Mouse (Mus musculus): Measurements from ENCODE around the gene Ccnb1. TPM values are rescaled to one million over a fixed set of nuclear protein-coding genes. Genes with fewer than 3 reads are reported as not detected.

Ccnb1 gene
- polyA plus RNA-seq, 1 experiment from 2014 or later: 191 TPM

DNA sequence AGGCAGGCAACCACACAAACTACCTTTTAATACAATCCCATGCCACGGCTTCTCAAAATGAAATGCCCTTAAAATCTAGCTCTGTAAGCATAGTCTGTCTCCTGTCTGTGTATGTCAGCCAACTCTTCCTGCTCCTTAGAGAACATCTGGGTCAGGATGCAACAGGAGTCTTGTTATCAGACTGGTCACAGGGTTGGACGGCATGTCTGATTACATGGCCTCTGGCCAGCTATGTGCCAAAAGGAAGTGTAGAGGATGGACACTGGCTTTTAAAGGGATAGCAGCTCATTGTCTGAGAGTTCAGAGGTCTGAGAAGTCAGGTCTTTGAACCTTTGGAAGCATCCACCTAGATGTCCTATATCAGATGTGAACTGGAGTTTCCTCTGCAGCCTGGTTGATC lies 31.0 kb downstream of the Ccnb1 start:
- H3K27ac ChIP-seq (replicated peaks): no peak overlapping the region
- no peak overlapping the region for H3K9ac ChIP-seq
- 44% methylated on average over 2 of the region's 2 CpGs for WGBS
- ATAC-seq (ENCODE audit: extremely low read depth, insufficient number of reproducible peaks, low FRiP score, low TSS enrichment): no peak
- H3K9me3 ChIP-seq: no peaks in the 10 kb centered on the region
- no peaks in the 10 kb centered on the region for H3K27me3 ChIP-seq (replicated peaks)
- no peaks in the 10 kb centered on the region for H3K4me1 ChIP-seq
- H3K36me3 ChIP-seq: peaks cover 14% of the 10 kb centered on the region
- no peak overlapping the region for H3K4me2 ChIP-seq
- H3K4me3 ChIP-seq: no peak overlapping the region

DNA sequence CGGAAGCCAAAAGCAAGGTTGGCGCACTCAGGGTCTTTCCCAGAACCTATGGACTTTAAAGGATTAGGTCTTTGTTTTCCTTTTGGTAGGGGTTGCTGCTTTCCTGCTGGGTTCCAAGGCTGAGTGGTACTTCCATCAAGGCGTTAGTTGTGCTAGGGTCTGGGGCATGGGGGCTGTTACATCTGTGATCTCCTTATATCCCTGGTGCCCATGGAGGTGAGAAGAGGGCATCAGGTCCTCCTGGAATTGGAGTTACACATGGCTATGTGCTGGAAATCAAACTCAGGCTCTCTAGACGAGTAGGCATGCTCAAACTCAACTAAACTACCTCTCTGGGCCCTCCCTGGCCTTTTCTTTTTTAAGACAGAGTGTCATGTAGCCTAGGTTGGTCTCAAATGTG lies 32.2 kb downstream of the Ccnb1 start:
- Histone ChIP-seq H3K27ac (replicated peaks) (no peak overlapping the region), H3K9ac (no peak overlapping the region), H3K4me3 (no peak overlapping the region), H3K9me3 (no peaks in the 10 kb centered on the region), H3K36me3 (peaks cover 3% of the 10 kb centered on the region), H3K4me2 (no peak overlapping the region), H3K4me1 (no peaks in the 10 kb centered on the region), H3K27me3 (replicated peaks) (no peaks in the 10 kb centered on the region)
- 68% methylated on average over 4 of the region's 4 CpGs for WGBS
- no peak for ATAC-seq (ENCODE audit: extremely low read depth, insufficient number of reproducible peaks, low FRiP score, low TSS enrichment)

DNA sequence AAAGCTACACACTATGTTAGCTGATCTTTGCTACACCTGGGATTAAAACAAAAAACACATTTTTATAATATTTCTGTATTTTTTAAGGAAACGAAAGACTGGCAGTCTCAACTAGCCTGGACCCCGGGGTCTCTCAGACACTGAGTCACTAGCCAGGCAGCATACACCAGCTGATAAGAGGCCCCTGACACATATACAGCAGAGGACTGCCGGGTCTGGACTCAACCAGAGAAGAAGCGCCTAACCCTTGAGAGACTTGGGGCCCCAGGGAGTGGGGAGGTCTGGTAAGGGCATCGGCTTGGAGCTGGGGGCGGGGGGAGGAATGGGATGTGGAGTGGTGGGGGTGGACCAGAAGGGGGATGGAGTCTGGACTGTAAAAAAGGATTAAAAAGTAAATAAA lies 33.4 kb downstream of the Ccnb1 start:
- H3K9me3 ChIP-seq: no peaks in the 10 kb centered on the region
- H3K4me3 ChIP-seq: no peak overlapping the region
- H3K27me3 ChIP-seq (replicated peaks): no peaks in the 10 kb centered on the region
- H3K4me1 ChIP-seq: no peaks in the 10 kb centered on the region
- no peaks in the 10 kb centered on the region for H3K36me3 ChIP-seq
- no peak overlapping the region for H3K4me2 ChIP-seq
- WGBS: 39% methylated on average over 6 of the region's 6 CpGs
- no peak overlapping the region for H3K9ac ChIP-seq
- no peak for ATAC-seq (ENCODE audit: extremely low read depth, insufficient number of reproducible peaks, low FRiP score, low TSS enrichment)
- no peak overlapping the region for H3K27ac ChIP-seq (replicated peaks)

DNA sequence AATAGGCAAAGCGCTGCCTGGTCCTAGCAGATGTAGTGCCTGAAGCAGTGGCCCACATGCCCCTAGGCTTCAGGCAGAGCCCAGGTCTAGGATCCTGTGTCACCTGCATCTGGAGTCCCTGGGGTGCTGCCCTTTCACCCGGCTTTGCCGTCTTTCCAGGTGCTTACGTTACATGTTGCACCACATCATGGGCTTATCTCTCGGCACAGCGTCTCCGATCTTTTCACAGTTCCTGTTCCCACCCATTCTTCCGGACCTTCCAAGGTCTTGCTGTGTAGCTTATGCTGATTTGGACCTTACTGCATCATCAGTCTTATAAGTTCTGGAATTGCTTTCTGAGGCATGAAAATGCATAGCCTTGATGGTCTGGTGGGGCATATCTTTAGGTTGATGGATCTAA lies 33.8 kb downstream of the Ccnb1 start:
- Histone ChIP-seq H3K27ac (replicated peaks) (no peak overlapping the region), H3K9ac (no peak overlapping the region), H3K36me3 (no peaks in the 10 kb centered on the region), H3K9me3 (no peaks in the 10 kb centered on the region), H3K27me3 (replicated peaks) (no peaks in the 10 kb centered on the region), H3K4me2 (no peak overlapping the region), H3K4me1 (no peaks in the 10 kb centered on the region), H3K4me3 (no peak overlapping the region)
- ATAC-seq (ENCODE audit: extremely low read depth, insufficient number of reproducible peaks, low FRiP score, low TSS enrichment): no peak
- 72% methylated on average over 8 of the region's 8 CpGs for WGBS

DNA sequence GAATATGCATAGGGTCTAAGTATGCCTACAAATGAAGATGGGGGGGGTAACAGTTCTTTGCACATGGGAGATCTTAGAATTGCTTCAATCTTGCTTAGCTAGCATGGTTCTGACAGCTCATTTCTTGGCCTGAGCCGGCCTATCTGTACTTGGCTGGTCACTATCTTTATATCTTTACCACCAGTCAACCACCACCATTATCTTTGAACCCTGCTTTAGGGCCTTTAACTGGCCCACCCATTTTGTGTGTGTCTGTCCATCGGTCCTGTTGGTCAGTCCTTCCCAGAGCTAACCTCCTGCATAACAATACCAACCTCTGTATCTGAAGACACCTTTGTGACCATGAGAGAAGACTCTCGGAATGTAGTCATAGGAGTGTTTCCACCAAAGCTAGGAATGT lies 35.0 kb downstream of the Ccnb1 start:
- H3K9ac ChIP-seq: no peak overlapping the region
- H3K27me3 ChIP-seq (replicated peaks): no peaks in the 10 kb centered on the region
- no peaks in the 10 kb centered on the region for H3K9me3 ChIP-seq
- no peaks in the 10 kb centered on the region for H3K36me3 ChIP-seq
- no peak overlapping the region for H3K4me3 ChIP-seq
- no peak overlapping the region for H3K4me2 ChIP-seq
- no peak for ATAC-seq (ENCODE audit: extremely low read depth, insufficient number of reproducible peaks, low FRiP score, low TSS enrichment)
- H3K27ac ChIP-seq (replicated peaks): no peak overlapping the region
- no peaks in the 10 kb centered on the region for H3K4me1 ChIP-seq
- WGBS: 70% methylated on average over 3 of the region's 3 CpGs

DNA sequence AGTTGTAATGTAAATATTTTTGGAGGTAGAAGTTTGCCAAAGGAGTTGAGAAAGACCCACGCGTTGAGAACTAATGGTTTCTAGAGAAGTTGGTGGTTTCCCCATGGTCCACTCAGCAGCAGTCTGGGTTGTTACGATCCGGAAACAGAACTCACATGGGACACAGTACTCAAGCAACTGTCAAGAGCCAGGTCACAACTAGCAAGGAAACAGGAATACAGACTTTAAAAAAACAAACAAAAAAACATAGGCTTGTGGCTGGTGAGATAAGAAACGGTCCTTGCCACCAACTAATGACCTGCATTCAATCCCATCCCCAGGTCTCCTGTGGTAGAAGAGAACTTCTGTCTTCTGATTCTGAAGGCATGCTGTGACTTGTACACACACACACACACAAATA lies 35.6 kb downstream of the Ccnb1 start:
- H3K27me3 ChIP-seq (replicated peaks): no peaks in the 10 kb centered on the region
- H3K9ac ChIP-seq: no peak overlapping the region
- no peaks in the 10 kb centered on the region for H3K9me3 ChIP-seq
- H3K4me1 ChIP-seq: no peaks in the 10 kb centered on the region
- no peak for ATAC-seq (ENCODE audit: extremely low read depth, insufficient number of reproducible peaks, low FRiP score, low TSS enrichment)
- no peak overlapping the region for H3K4me2 ChIP-seq
- H3K27ac ChIP-seq (replicated peaks): no peak overlapping the region
- WGBS: 70% methylated on average over 5 of the region's 5 CpGs
- no peak overlapping the region for H3K4me3 ChIP-seq
- no peaks in the 10 kb centered on the region for H3K36me3 ChIP-seq

DNA sequence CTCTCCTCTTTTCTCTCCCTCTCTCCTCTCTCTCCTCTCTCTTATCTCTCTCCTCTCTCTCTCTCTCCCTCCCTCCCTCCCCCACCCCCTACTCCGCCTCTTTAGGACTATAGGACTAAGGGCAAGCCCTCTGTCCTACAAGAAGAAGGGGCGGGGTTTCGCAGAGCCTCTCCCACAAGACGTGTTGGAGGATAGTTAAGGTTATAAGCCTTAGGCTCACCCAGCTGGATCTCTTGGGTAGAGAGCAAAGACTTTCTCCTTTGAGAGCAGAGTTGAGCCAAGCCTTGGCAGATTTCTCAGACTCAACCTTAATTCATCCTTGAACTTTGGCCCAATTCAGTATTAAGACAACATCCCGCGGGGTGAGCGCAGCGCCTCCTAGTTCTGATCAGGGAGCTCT lies 37.7 kb downstream of the Ccnb1 start:
- ATAC-seq (ENCODE audit: extremely low read depth, insufficient number of reproducible peaks, low FRiP score, low TSS enrichment): no peak
- peaks cover 5% of the 10 kb centered on the region for H3K4me1 ChIP-seq
- H3K36me3 ChIP-seq: no peaks in the 10 kb centered on the region
- no peak overlapping the region for H3K9ac ChIP-seq
- H3K4me3 ChIP-seq: no peak overlapping the region
- H3K27ac ChIP-seq (replicated peaks): no peak overlapping the region
- 44% methylated on average over 8 of the region's 8 CpGs for WGBS
- no peaks in the 10 kb centered on the region for H3K9me3 ChIP-seq
- H3K27me3 ChIP-seq (replicated peaks): no peaks in the 10 kb centered on the region
- H3K4me2 ChIP-seq: no peak overlapping the region

DNA sequence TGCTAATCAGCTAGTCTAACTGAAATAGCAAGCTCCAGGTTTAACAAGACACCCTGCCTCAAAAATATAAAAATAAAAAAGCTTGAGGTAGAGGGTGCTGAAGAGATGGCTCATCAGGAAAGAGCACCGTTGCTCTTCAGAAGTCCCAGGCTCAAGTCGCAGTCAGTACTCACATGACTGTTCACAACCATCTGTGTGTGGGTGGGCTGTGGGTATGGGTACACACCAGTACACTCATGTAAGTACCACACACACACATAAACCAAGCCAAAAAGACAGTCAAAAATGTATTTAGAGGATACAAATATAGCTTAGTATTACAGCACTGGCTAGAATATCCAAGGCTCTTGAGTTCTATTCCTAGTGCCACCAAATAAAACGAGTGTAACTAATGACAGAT lies 40.3 kb downstream of the Ccnb1 start:
- no peak overlapping the region for H3K4me2 ChIP-seq
- H3K9me3 ChIP-seq: no peaks in the 10 kb centered on the region
- H3K4me3 ChIP-seq: no peak overlapping the region
- H3K27ac ChIP-seq (replicated peaks): no peak overlapping the region
- H3K36me3 ChIP-seq: 0 out of 2 replicates have a peak, but pooled peaks cover 2% of the 10 kb centered on the region
- H3K4me1 ChIP-seq: peaks cover 14% of the 10 kb centered on the region
- no peaks in the 10 kb centered on the region for H3K27me3 ChIP-seq (replicated peaks)
- no peak for ATAC-seq (ENCODE audit: extremely low read depth, insufficient number of reproducible peaks, low FRiP score, low TSS enrichment)
- no peak overlapping the region for H3K9ac ChIP-seq
- WGBS: 84% methylated on average over 3 of the region's 3 CpGs

DNA sequence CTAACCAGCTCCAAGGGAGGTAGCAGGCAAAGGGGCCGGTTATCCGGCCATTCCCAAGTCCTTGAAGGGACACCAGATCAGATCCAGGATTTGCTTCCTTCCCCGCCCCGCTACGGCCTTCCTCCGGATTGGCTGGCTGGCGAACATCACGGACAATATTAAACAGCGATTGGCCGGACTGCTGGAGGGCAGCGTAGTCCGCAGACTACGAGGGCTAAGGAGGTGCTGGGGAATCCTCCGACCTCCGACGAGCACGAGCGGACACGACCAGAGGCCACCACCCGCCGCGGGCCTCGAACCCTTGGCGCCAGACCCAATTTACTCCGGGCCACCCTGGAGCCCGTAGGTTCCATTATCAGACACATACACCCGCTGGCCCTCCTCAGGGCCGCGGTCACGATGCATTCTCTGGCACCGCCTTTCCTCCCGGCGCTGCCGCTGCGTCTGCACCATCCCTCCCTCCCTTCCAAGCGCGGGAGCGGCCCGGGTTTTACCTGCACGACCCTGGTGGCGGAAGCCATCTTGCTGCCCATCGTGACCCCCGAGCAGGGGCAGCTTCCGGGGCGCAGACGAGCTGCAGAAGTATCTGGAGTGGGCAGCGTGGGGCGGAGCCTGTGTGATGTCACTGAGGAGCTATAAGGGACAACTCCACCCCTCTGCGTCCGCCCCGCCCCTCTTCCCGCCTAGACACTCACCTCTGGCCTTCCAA lies 42.2 kb downstream of the Ccnb1 start, which contains the start of gene Mrps36:
Gene Mrps36, minus strand, starts transcription at position 624 of the 709 bp plus-strand sequence.
- peak; percentile 91 for ATAC-seq (ENCODE audit: extremely low read depth, insufficient number of reproducible peaks, low FRiP score, low TSS enrichment)

DNA sequence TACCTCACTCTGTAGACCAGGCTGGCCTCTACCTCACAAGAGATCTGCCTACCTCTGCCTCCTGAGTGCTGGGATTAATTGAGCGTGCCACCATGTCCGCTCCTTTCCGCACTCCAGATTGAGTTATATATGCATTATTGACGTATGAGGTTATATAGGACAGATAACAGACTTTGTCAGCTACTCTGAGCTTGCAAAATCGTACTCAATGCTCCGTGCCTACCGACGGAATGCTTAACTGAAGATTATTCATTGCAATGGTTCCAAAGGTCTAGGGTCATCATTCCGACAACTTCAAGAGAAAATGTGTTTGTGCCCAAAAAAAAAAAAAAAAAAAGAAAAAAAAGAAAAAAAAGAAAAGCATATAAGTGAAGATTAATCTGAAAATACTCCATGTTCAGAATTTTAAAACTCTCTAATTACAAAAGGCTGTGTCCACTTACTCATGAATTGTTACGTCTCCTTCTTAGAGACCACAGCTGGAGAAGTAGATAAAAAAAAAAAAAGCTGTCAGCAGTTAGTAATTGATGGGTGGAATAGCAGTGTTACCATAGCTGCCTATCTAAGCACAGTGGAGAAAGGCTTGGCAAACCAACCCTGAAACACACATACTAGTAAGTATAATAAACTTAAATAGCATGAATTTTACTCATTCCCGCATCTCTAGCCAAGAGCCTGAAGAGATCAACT lies 42.9 kb downstream of the Ccnb1 start:
- Histone ChIP-seq H3K4me3 (peak overlapping the region; percentile 65), H3K36me3 (peaks cover 23% of the 10 kb centered on the region), H3K4me1 (peaks cover 17% of the 10 kb centered on the region), H3K9ac (peak overlapping the region; percentile 89), H3K9me3 (no peaks in the 10 kb centered on the region), H3K27me3 (replicated peaks) (no peaks in the 10 kb centered on the region), H3K4me2 (peak overlapping the region; percentile 72), H3K27ac (replicated peaks) (peak overlapping the region; percentile 96)
- 55% methylated on average over 11 of the region's 11 CpGs for WGBS
- ATAC-seq (ENCODE audit: extremely low read depth, insufficient number of reproducible peaks, low FRiP score, low TSS enrichment): 0 out of 2 replicates have a peak, but pooled peaks have one; percentile 6

More for the DNA sequence above, 42.2 kb downstream of the Ccnb1 start, which contains the start of gene Mrps36:
- under 1% methylated on average over 52 of the region's 52 CpGs for WGBS
- Histone ChIP-seq H3K27me3 (replicated peaks) (no peaks in the 10 kb centered on the region), H3K9me3 (no peaks in the 10 kb centered on the region), H3K9ac (peak within 1 kb of the TSS; percentile 89), H3K4me1 (peaks cover 17% of the 10 kb centered on the region), H3K36me3 (peaks cover 16% of the 10 kb centered on the region), H3K27ac (replicated peaks) (peak within 1 kb of the TSS; percentile 96), H3K4me2 (peak within 1 kb of the TSS; percentile 72), H3K4me3 (peak within 1 kb of the TSS; percentile 65)

DNA sequence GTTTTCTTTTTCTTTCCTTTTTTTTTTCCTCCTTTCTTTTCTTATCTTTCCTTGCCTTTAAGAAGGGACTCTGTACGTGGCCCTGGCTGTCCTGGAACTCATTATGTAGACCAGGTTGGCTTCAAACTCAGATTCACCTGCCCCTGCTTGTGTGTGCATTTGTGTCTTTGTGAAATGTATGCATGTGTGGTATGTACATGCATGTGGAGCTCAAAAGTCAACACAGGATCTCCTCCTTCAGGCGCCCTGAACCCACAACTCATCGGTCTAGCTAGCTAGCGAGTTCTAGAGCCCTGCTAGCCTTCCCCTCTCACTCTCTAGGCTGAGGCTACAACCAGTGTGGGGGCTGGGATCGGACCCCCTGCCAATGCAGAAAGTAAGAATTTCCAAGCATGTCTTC lies 43.5 kb downstream of the Ccnb1 start:
- no peak for ATAC-seq (ENCODE audit: extremely low read depth, insufficient number of reproducible peaks, low FRiP score, low TSS enrichment)
- peaks cover 17% of the 10 kb centered on the region for H3K4me1 ChIP-seq
- H3K9ac ChIP-seq: peak overlapping the region; percentile 15; the same call in 1 of the 2 replicates
- H3K36me3 ChIP-seq: peaks cover 29% of the 10 kb centered on the region
- H3K27me3 ChIP-seq (replicated peaks): no peaks in the 10 kb centered on the region
- no peak overlapping the region for H3K27ac ChIP-seq (replicated peaks)
- peak overlapping the region; percentile 72 for H3K4me2 ChIP-seq
- peak overlapping the region; percentile 65; the same call in 1 of the 2 replicates for H3K4me3 ChIP-seq
- 79% methylated on average over 5 of the region's 5 CpGs for WGBS
- no peaks in the 10 kb centered on the region for H3K9me3 ChIP-seq
